8 mouse cellular contexts compared by ENCODE assay signal in genomic region chr17:46162951-46163421, GRCm38 (mm10). TPM values are rescaled to one million over a fixed set of nuclear protein-coding genes. Genes with fewer than 3 reads are reported as not detected.
A peak's percentile ranks its signal among the peaks of the same experiment; 100 is the strongest.
DNase-seq lines count a peak whose midpoint lies in the region; ATAC-seq lines count a peak whose summit lies in the region.

No protein-coding gene starts in this region.

- ATAC-seq in erythroid progenitor cell, adult 5-6 weeks (replicated peaks; ENCODE audit: low FRiP score, poor library complexity, severe bottlenecking): 0 out of 2 replicates have a peak, but pooled peaks have one; percentile 6
- 0 out of 2 replicates have a peak, but pooled peaks have one; percentile 10 for ATAC-seq in monocyte, adult 5-6 weeks (replicated peaks; ENCODE audit: insufficient number of reproducible peaks, low FRiP score, low TSS enrichment, poor library complexity, severe bottlenecking)

- DNase-seq in retina, postnatal 1 day: peak; percentile 30
- no peak for DNase-seq in retina, embryonic 14.5 days (ENCODE audit: low spot score)
- DNase-seq in kidney, postnatal 25 days: peak; percentile 61 to 76
- no peak for DNase-seq in urinary bladder, postnatal 4 days (ENCODE audit: low spot score in 2 of 2)
- DNase-seq in layer of hippocampus, postnatal 25 days (ENCODE audit: extremely low spot score in 1 of 2, low spot score in 1 of 2): no peak
- no peak for DNase-seq in frontal cortex, postnatal 36 days (ENCODE audit: low spot score in 2 of 2)

RNA-seq across cellular contexts. Expression of gene Gtpbp2, which starts 2.2 kb away (rescaled TPM):
- total RNA-seq in erythroid progenitor cell, adult 5-6 weeks (2015; ENCODE audit: low replicate concordance): 369 and 467 TPM in 2 replicates
- total RNA-seq in erythroid progenitor cell, adult 5-6 weeks (2017; ENCODE audit: low replicate concordance): 572 and 831 TPM in 2 replicates
- total RNA-seq in monocyte, adult 5-6 weeks (2017): 84.1 to 127 TPM (median 93.1 TPM) in 3 replicates
- 100 to 1,000 TPM in 1 of 2 experiments, 10 to 100 TPM in 1; 91.4 to 124 TPM for total RNA-seq in layer of hippocampus, postnatal 25 days (2021)

RNA-seq across cellular contexts. Expression of gene Mad2l1bp, which starts 9.6 kb away (rescaled TPM):
- 75.0 and 75.3 TPM in 2 replicates for total RNA-seq in erythroid progenitor cell, adult 5-6 weeks (2015; ENCODE audit: low replicate concordance)
- 22.3 and 26.2 TPM in 2 replicates for total RNA-seq in erythroid progenitor cell, adult 5-6 weeks (2017; ENCODE audit: low replicate concordance)
- 4.2 to 10.8 TPM (median 6.1 TPM) in 3 replicates for total RNA-seq in monocyte, adult 5-6 weeks (2017)
- total RNA-seq in layer of hippocampus, postnatal 25 days (2021): 10 to 100 TPM; 10.7 to 11.0 TPM

RNA-seq across cellular contexts. Expression of gene Rsph9, which starts 19.0 kb away (rescaled TPM):
- 3.8 and 6.8 TPM in 2 replicates for total RNA-seq in erythroid progenitor cell, adult 5-6 weeks (2015; ENCODE audit: low replicate concordance)
- 9.9 TPM in 1 of 2 replicates, not detected in the other for total RNA-seq in erythroid progenitor cell, adult 5-6 weeks (2017; ENCODE audit: low replicate concordance)
- 1.5 TPM in 1 of 3 replicates, not detected in the others for total RNA-seq in monocyte, adult 5-6 weeks (2017)
- 10 to 100 TPM; 24.6 to 28.4 TPM for total RNA-seq in layer of hippocampus, postnatal 25 days (2021)

RNA-seq across cellular contexts. Expression of gene Polh, which starts 39.5 kb away (rescaled TPM):
- 40.4 and 61.2 TPM in 2 replicates for total RNA-seq in erythroid progenitor cell, adult 5-6 weeks (2015; ENCODE audit: low replicate concordance)
- 96.1 and 102 TPM in 2 replicates for total RNA-seq in erythroid progenitor cell, adult 5-6 weeks (2017; ENCODE audit: low replicate concordance)
- total RNA-seq in monocyte, adult 5-6 weeks (2017): 7.5 to 15.6 TPM (median 7.7 TPM) in 3 replicates
- total RNA-seq in layer of hippocampus, postnatal 25 days (2021): 1 to 10 TPM; 5.9 to 6.0 TPM

RNA-seq across cellular contexts. Expression of gene Xpo5, which starts 39.6 kb away (rescaled TPM):
- 26.8 and 35.0 TPM in 2 replicates for total RNA-seq in erythroid progenitor cell, adult 5-6 weeks (2015; ENCODE audit: low replicate concordance)
- total RNA-seq in erythroid progenitor cell, adult 5-6 weeks (2017; ENCODE audit: low replicate concordance): 26.6 and 32.0 TPM in 2 replicates
- 20.3 to 29.2 TPM (median 21.2 TPM) in 3 replicates for total RNA-seq in monocyte, adult 5-6 weeks (2017)
- total RNA-seq in layer of hippocampus, postnatal 25 days (2021): 10 to 100 TPM; 44.9 to 45.7 TPM

Comparison
In these comparisons a context has a peak if more than half of its experiments do, and no peak if none do; other contexts are left out.
1. DNase-seq: peak in retina, postnatal 1 day (single experiment) and kidney, postnatal 25 days (2 of 2); none in retina, embryonic 14.5 days (single experiment), urinary bladder, postnatal 4 days (0 of 2), layer of hippocampus, postnatal 25 days (0 of 2) and frontal cortex, postnatal 36 days (0 of 2).